Mouse (Mus musculus) liver, embryonic 14.5 days (tissue): ENCODE data around the gene Chd4.

Source experiments
- CTCF ChIP-seq: IDR thresholded peaks from 2 replicates; pipeline ENCODE4 v1.5.1; 2016; ENCODE audit warnings: antibody characterized with exemption, low read depth, control low read depth
- EP300 ChIP-seq: IDR thresholded peaks from 2 replicates; pipeline ENCODE4 v1.6.1; 2016; ENCODE audit warnings: antibody characterized with exemption, low read depth

GRCm38 (mm10) chr6:125071896-125072279 lies 23.9 kb upstream of the Chd4 start:
- TF ChIP-seq CTCF (no peak), EP300 (no peak)
